Mouse (Mus musculus): ENCODE data around the gene B430305J03Rik.

B430305J03Rik gene

GRCm38 (mm10) chr3:61348036-61348614, 17.6 kb downstream of the B430305J03Rik start:
- DNase-seq: no peak

DNA sequence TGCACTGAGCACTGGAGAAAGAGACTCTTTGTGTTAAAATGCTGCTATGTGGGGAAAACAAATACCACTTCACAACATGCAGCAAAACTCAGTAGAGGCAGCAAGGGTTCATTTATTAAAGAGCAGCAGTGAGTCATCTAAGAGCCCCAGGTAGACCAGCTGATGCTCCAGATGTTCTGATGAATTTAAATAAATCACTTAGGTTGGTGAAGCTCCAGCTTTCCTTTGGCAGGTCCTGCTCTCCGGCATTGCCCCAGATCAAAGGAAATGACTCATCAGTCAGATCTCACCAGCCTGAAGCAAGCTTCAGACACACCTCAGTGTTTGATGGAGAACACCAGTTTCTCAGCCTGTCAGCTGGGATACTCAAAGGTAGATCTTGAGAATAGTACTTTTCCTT, 20.1 kb downstream of the B430305J03Rik start:
- DNase-seq: no peak

- DNase-seq: no peak
Measured at GRCm38 (mm10) chr3:61344031-61344430, 21.7 kb downstream of the B430305J03Rik start.

DNA sequence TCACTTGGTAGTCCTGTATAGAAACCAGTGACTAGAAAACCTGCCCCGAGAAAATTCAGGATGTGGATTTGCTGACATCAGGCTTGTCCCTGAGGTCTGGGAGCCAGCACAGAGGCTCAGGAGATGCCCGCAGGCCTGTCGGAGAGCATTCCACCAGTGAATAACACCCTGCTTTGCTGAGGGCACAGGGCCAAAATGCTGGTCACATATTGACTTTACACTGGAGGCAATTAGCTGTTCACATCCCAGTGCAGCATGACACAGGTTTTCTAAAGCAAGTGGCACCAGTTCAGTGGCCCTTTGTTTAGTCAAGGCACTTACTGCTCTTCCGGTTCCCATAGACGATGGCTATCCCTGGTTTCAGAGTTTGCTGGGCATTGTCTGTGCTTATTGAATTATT, 25.4 kb downstream of the B430305J03Rik start:
- no peak for DNase-seq

DNA sequence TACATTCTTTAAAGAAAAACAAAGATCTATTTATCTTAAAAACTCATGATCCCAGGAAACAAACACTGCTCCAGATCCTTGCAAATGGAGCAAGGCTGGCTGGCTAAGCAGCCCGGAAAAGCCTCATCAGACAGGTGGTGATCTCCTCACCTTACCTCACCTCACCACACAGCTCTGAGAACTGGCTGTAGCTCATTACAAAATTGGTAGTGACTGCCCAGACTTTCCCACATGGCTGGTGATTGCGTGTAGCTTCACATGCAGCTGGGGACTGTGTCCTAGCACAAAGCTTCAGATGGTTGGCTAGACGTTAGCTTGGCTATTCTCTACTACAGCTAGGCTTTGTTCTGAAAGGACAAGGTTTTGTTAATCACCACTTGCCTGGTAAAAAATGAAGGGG, 28.5 kb downstream of the B430305J03Rik start:
- no peak for DNase-seq

- DNase-seq: no peak
Measured at GRCm38 (mm10) chr3:61336205-61336604, 29.5 kb downstream of the B430305J03Rik start.

GRCm38 (mm10) chr3:61321632-61322031, 44.1 kb downstream of the B430305J03Rik start:
- DNase-seq: peak; percentile 20

- DNase-seq: no peak
Measured at GRCm38 (mm10) chr3:61320031-61320430, 45.7 kb downstream of the B430305J03Rik start.

- no peak for DNase-seq
Measured at GRCm38 (mm10) chr3:61315002-61315401, 50.7 kb downstream of the B430305J03Rik start.
